Mouse (Mus musculus): ENCODE measurements at regions not wholly inside any gene's neighbourhood (a gene's known extent, or its start where the extent isn't known, plus 50 kb on each side); places are given as distances from the start of the nearest gene placed in this dataset.

- no peaks in the 10 kb centered on the region for H3K4me1 ChIP-seq (ENCODE audit: control insufficient read depth, insufficient read depth, low read length)
- no peaks in the 10 kb centered on the region for H3K79me2 ChIP-seq (replicated peaks; ENCODE audit: control insufficient read depth, insufficient read depth, low read length)
- H3K4me3 ChIP-seq, result no peak overlapping the region
- no peaks in the 10 kb centered on the region for H3K36me3 ChIP-seq (ENCODE audit: control insufficient read depth, insufficient read depth, low read length)
- no peak for DNase-seq
- no peaks in the 10 kb centered on the region for H3K27me3 ChIP-seq (ENCODE audit: control insufficient read depth, insufficient read depth, low read length)
- no peak overlapping the region for H3K27ac ChIP-seq
- WGBS, result 65% methylated on average over 14 of the region's 14 CpGs
- TF ChIP-seq POLR2A (IDR thresholded peaks at IDR 0.05; ENCODE audit: insufficient read depth, low read depth, low read length) (no peak), EP300 (IDR thresholded peaks at IDR 0.05; ENCODE audit: insufficient read depth, low read depth, low read length) (no peak), CTCF (IDR thresholded peaks at IDR 0.05) (no peak)
- H3K9ac ChIP-seq (ENCODE audit: low read depth, low read length), result no peak overlapping the region
- intact Hi-C loops (cut with DNase I), result no loop called here
These were observed 179.0 kb upstream of the Cdh13 start for GRCm38 (mm10) chr8:118104464-118105050.

GRCm38 (mm10) chr8:118101346-118101745 lies 182.2 kb upstream of the Cdh13 start:
- no peak overlapping the region for H3K9ac ChIP-seq (ENCODE audit: low read depth, low read length)
- H3K27me3 ChIP-seq (ENCODE audit: control insufficient read depth, insufficient read depth, low read length), result no peaks in the 10 kb centered on the region
- WGBS, result 79% methylated on average over 8 of the region's 8 CpGs
- H3K36me3 ChIP-seq (ENCODE audit: control insufficient read depth, insufficient read depth, low read length), result no peaks in the 10 kb centered on the region
- TF ChIP-seq EP300 (IDR thresholded peaks at IDR 0.05; ENCODE audit: insufficient read depth, low read depth, low read length) (no peak), POLR2A (IDR thresholded peaks at IDR 0.05; ENCODE audit: insufficient read depth, low read depth, low read length) (no peak), CTCF (IDR thresholded peaks at IDR 0.05) (no peak)
- no peaks in the 10 kb centered on the region for H3K79me2 ChIP-seq (replicated peaks; ENCODE audit: control insufficient read depth, insufficient read depth, low read length)
- intact Hi-C loops (cut with DNase I), result no loop called here
- no peak for DNase-seq
- no peak overlapping the region for H3K27ac ChIP-seq
- no peaks in the 10 kb centered on the region for H3K4me1 ChIP-seq (ENCODE audit: control insufficient read depth, insufficient read depth, low read length)
- H3K4me3 ChIP-seq, result no peak overlapping the region

- intact Hi-C loops (cut with DNase I), result no loop called here
- no peaks in the 10 kb centered on the region for H3K36me3 ChIP-seq (ENCODE audit: control insufficient read depth, insufficient read depth, low read length)
- H3K79me2 ChIP-seq (replicated peaks; ENCODE audit: control insufficient read depth, insufficient read depth, low read length), result no peaks in the 10 kb centered on the region
- no peak overlapping the region for H3K4me3 ChIP-seq
- H3K4me1 ChIP-seq (ENCODE audit: control insufficient read depth, insufficient read depth, low read length), result no peaks in the 10 kb centered on the region
- DNase-seq, result no peak
- TF ChIP-seq EP300 (IDR thresholded peaks at IDR 0.05; ENCODE audit: insufficient read depth, low read depth, low read length) (no peak), POLR2A (IDR thresholded peaks at IDR 0.05; ENCODE audit: insufficient read depth, low read depth, low read length) (no peak), CTCF (IDR thresholded peaks at IDR 0.05) (no peak)
- no peaks in the 10 kb centered on the region for H3K27me3 ChIP-seq (ENCODE audit: control insufficient read depth, insufficient read depth, low read length)
- 60% methylated on average over 5 of the region's 5 CpGs for WGBS
- no peak overlapping the region for H3K27ac ChIP-seq
- H3K9ac ChIP-seq (ENCODE audit: low read depth, low read length), result no peak overlapping the region
These were observed 220.8 kb upstream of the Cdh13 start for GRCm38 (mm10) chr8:118062736-118063135.

- Histone ChIP-seq H3K27me3 (ENCODE audit: control insufficient read depth, insufficient read depth, low read length) (no peaks in the 10 kb centered on the region), H3K9ac (ENCODE audit: low read depth, low read length) (no peak overlapping the region), H3K27ac (no peak overlapping the region), H3K36me3 (ENCODE audit: control insufficient read depth, insufficient read depth, low read length) (no peaks in the 10 kb centered on the region), H3K4me3 (no peak overlapping the region), H3K79me2 (replicated peaks; ENCODE audit: control insufficient read depth, insufficient read depth, low read length) (no peaks in the 10 kb centered on the region), H3K4me1 (ENCODE audit: control insufficient read depth, insufficient read depth, low read length) (no peaks in the 10 kb centered on the region)
- no peak for DNase-seq
- WGBS, result 88% methylated on average over 6 of the region's 6 CpGs
- TF ChIP-seq EP300 (IDR thresholded peaks at IDR 0.05; ENCODE audit: insufficient read depth, low read depth, low read length) (no peak), CTCF (IDR thresholded peaks at IDR 0.05) (no peak), POLR2A (IDR thresholded peaks at IDR 0.05; ENCODE audit: insufficient read depth, low read depth, low read length) (no peak)
- intact Hi-C loops (cut with DNase I), result no loop called here
These were observed 226.8 kb upstream of the Cdh13 start for GRCm38 (mm10) chr8:118056781-118057180.

GRCm38 (mm10) chr8:118055536-118055935 lies 228.0 kb upstream of the Cdh13 start:
- no peak overlapping the region for H3K27ac ChIP-seq
- no peak for DNase-seq
- no peak overlapping the region for H3K4me3 ChIP-seq
- H3K27me3 ChIP-seq (ENCODE audit: control insufficient read depth, insufficient read depth, low read length), result no peaks in the 10 kb centered on the region
- H3K36me3 ChIP-seq (ENCODE audit: control insufficient read depth, insufficient read depth, low read length), result no peaks in the 10 kb centered on the region
- no peaks in the 10 kb centered on the region for H3K79me2 ChIP-seq (replicated peaks; ENCODE audit: control insufficient read depth, insufficient read depth, low read length)
- WGBS, result 66% methylated on average over 5 of the region's 5 CpGs
- H3K4me1 ChIP-seq (ENCODE audit: control insufficient read depth, insufficient read depth, low read length), result no peaks in the 10 kb centered on the region
- no peak overlapping the region for H3K9ac ChIP-seq (ENCODE audit: low read depth, low read length)
- intact Hi-C loops (cut with DNase I), result no loop called here
- TF ChIP-seq EP300 (IDR thresholded peaks at IDR 0.05; ENCODE audit: insufficient read depth, low read depth, low read length), result no peak
- TF ChIP-seq POLR2A (IDR thresholded peaks at IDR 0.05; ENCODE audit: insufficient read depth, low read depth, low read length), result no peak
- no peak for TF ChIP-seq CTCF (IDR thresholded peaks at IDR 0.05)

- no peak for TF ChIP-seq EP300 (IDR thresholded peaks at IDR 0.05; ENCODE audit: insufficient read depth, low read depth, low read length)
- TF ChIP-seq CTCF (IDR thresholded peaks at IDR 0.05), result no peak
- TF ChIP-seq POLR2A (IDR thresholded peaks at IDR 0.05; ENCODE audit: insufficient read depth, low read depth, low read length), result no peak
- DNase-seq, result no peak
- intact Hi-C loops (cut with DNase I), result no loop called here
- 89% methylated on average over 3 of the region's 3 CpGs for WGBS
- Histone ChIP-seq H3K27me3 (ENCODE audit: control insufficient read depth, insufficient read depth, low read length) (no peaks in the 10 kb centered on the region), H3K79me2 (replicated peaks; ENCODE audit: control insufficient read depth, insufficient read depth, low read length) (no peaks in the 10 kb centered on the region), H3K4me3 (no peak overlapping the region), H3K27ac (no peak overlapping the region), H3K9ac (ENCODE audit: low read depth, low read length) (no peak overlapping the region), H3K36me3 (ENCODE audit: control insufficient read depth, insufficient read depth, low read length) (no peaks in the 10 kb centered on the region), H3K4me1 (ENCODE audit: control insufficient read depth, insufficient read depth, low read length) (no peaks in the 10 kb centered on the region)
These were observed 233.1 kb upstream of the Cdh13 start for GRCm38 (mm10) chr8:118050386-118050785.

Measured in heart, adult 2 months (tissue).